Mouse (Mus musculus): ENCODE data around the gene Ptgir. TPM values are rescaled to one million over a fixed set of nuclear protein-coding genes. Genes with fewer than 3 reads are reported as not detected.
"Not testable (repeated sequence)": the region's sequence is repeated elsewhere in the genome, so short reads cannot be mapped to it uniquely, and the experiment has no call there.

The Ptgir gene
- total RNA-seq, 2 experiments from 2014 or later, result 0.14 to 0.16 TPM

GRCm38 (mm10) chr7:16950861-16951635, 44.8 kb downstream of the Ptgir start:
- intact Hi-C loops (cut with DNase I), result loop anchor here (1.0 to 5.0 kb wide), 3 partner anchors 19 to 116 kb away; no protein-coding TSS in a partner anchor
- DNase-seq (ENCODE audit: low spot score in 2 of 2), result peak; percentile 82 to 91

DNA sequence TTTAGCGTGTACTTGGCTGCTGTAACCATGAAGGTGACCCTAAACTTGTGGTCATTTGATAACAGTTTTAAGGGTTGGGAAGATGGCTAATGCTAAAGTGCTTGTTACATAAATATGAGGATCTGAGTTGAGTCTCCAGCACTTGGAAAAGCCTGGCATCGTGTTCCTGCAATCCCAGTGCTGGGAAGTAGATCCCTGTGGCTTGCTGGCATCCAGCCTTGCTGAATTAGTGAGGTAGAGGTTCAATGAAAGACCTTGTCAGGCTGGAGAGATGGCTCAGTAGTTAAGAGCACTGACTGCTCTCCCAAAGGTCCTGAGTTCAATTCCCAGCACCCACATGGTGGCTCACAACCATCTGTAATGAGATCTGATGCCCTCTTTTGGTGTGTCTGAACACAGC, 47.5 kb downstream of the Ptgir start:
- DNase-seq (ENCODE audit: low spot score in 2 of 2), result not testable (repeated sequence)
- intact Hi-C loops (cut with DNase I), result loop anchor here (5.0 kb wide), 1 partner anchor 114 kb away; no protein-coding TSS in a partner anchor

GRCm38 (mm10) chr7:16955712-16956111, 49.4 kb downstream of the Ptgir start:
- DNase-seq (ENCODE audit: low spot score in 2 of 2), result no peak
- intact Hi-C loops (cut with DNase I), result no loop called here

GRCm38 (mm10) chr7:16956410-16957265, 50.3 kb downstream of the Ptgir start:
- intact Hi-C loops (cut with DNase I), result no loop called here
- DNase-seq (ENCODE audit: low spot score in 2 of 2), result peak; percentile 68 to 93

DNA sequence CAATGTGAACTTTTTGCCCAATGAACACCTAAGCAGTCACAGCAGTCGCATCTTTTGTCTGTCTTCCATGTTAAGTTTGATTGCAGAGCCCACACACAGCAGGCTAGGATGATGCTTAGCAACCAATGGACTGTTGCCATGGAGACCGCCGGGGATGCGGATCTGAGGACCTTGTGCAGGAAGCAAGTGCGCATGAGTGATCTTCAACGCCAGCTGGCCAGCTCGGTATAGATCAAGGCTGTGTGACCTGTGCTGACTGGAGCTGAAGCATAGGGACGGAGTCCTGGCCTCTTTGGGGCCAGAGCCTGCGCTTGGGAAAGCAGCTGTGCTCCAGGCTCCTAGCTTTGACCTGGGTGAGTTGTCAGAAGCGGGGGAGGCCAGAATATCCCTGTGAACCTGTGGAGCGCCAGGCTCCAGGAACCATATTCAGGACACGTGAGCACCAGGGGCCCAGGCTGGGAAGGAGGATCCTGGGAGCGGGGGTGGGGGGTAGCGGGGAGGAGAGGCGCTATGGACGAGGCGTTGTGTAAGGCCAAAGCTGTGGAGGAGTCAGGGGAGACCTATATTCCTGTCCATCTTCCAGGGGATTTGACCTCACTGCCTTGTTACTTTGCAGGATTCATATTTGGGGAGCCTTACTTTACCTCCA, 53.4 kb downstream of the Ptgir start, which contains the start of gene Pnmal1:
TSS of gene Pnmal1 (plus strand) at position 141 of the 649 bp plus-strand sequence.
- intact Hi-C loops (cut with DNase I), result loop anchor here (2.0 kb wide), 1 partner anchor 19 kb away; no protein-coding TSS in a partner anchor
- DNase-seq (ENCODE audit: low spot score in 2 of 2), result peak; percentile 96 to 98

Other genes with a start within 250 kb of the Ptgir start
- not detected for gene Ceacam15, start 230.8 kb upstream of the Ptgir start, total RNA-seq (2021)
- gene Ceacam9, start 184.6 kb upstream of the Ptgir start, total RNA-seq (2021), result under 1 TPM in 1 of 2 experiments, not detected in 1; 0.25 TPM
- gene Ap2s1, start 168.1 kb upstream of the Ptgir start, total RNA-seq (2021), result 100 to 1,000 TPM; 278 to 295 TPM
- gene Slc1a5, start 125.2 kb upstream of the Ptgir start, total RNA-seq (2021), result 1 to 10 TPM; 3.9 to 4.9 TPM
- gene Strn4, start 90.6 kb upstream of the Ptgir start, total RNA-seq (2021), result 100 to 1,000 TPM; 314 to 335 TPM
- gene Fkrp, start 89.8 kb upstream of the Ptgir start, total RNA-seq (2021), result 10 to 100 TPM; 47.7 to 50.8 TPM
- 1 to 10 TPM; 3.8 to 7.3 TPM for gene Prkd2, start 63.6 kb upstream of the Ptgir start, total RNA-seq (2021)
- 100 to 1,000 TPM; 176 to 184 TPM for gene Dact3, start 31.2 kb upstream of the Ptgir start, total RNA-seq (2021)
- gene Gng8, start 14.7 kb upstream of the Ptgir start, total RNA-seq (2021), result 1 to 10 TPM; 2.5 to 4.0 TPM
- 1,000 to 10,000 TPM; 1,837 to 1,919 TPM for gene Calm3, start 17.6 kb downstream of the Ptgir start, total RNA-seq (2021)
- 100 to 1,000 TPM; 268 to 274 TPM for gene Pnmal2, start 38.2 kb downstream of the Ptgir start, total RNA-seq (2021)
- gene Pnmal1, start 53.2 kb downstream of the Ptgir start, total RNA-seq (2021), result 100 to 1,000 TPM; 107 to 115 TPM
- 10 to 100 TPM; 62.3 to 64.9 TPM for gene Gm42372, start 76.6 kb downstream of the Ptgir start, total RNA-seq (2021)
- gene Ccdc8, start 86.2 kb downstream of the Ptgir start, total RNA-seq (2021), result 1 to 10 TPM; 2.4 to 2.6 TPM
- gene Ppp5c, start 121.4 kb downstream of the Ptgir start, total RNA-seq (2021), result 100 to 1,000 TPM; 167 to 169 TPM
- gene Hif3a, start 155.9 kb downstream of the Ptgir start, total RNA-seq (2021), result 1 to 10 TPM; 5.3 to 8.5 TPM
- 1 to 10 TPM; 4.1 to 5.5 TPM for gene Psg16, start 167.6 kb downstream of the Ptgir start, total RNA-seq (2021)
- not detected for gene Ceacam3, start 243.8 kb downstream of the Ptgir start, total RNA-seq (2021)

Data from left cerebral cortex, postnatal 25 days (tissue).